Mouse (Mus musculus): ENCODE results near the gene Ildr2. TPM values are rescaled to one million over a fixed set of nuclear protein-coding genes. Genes with fewer than 3 reads are reported as not detected.

The Ildr2 gene
- polyA plus RNA-seq (2015; fragmentation: Nextera tagmentation; extraction: Ambion mirVana) = 0.55 and 0.73 TPM in 2 replicates

GRCm38 (mm10) chr1:166253898-166254894 is at the start of gene Ildr2:
Ildr2 (plus strand) TSS chr1:166254139.

GRCm38 (mm10) chr1:166238315-166238969 is 15.5 kb upstream of the Ildr2 start, which contains the start of gene Mael:
Mael (minus strand) TSS chr1:166238747.

Other genes with a start within 250 kb of the Ildr2 start
- 0.81 and 0.95 TPM in 2 replicates for gene Dusp27, start 126.2 kb upstream of the Ildr2 start, polyA plus RNA-seq (2015; fragmentation: Nextera tagmentation; extraction: Ambion mirVana)
- gene Gpa33, start 123.9 kb upstream of the Ildr2 start, polyA plus RNA-seq (2015; fragmentation: Nextera tagmentation; extraction: Ambion mirVana) = not detected in 2 replicates
- gene Mael, start 15.4 kb upstream of the Ildr2 start, polyA plus RNA-seq (2015; fragmentation: Nextera tagmentation; extraction: Ambion mirVana) = not detected in 2 replicates
- 26.0 and 31.6 TPM in 2 replicates for gene Tada1, start 125.0 kb downstream of the Ildr2 start, polyA plus RNA-seq (2015; fragmentation: Nextera tagmentation; extraction: Ambion mirVana)
- gene Pogk, start 155.7 kb downstream of the Ildr2 start, polyA plus RNA-seq (2015; fragmentation: Nextera tagmentation; extraction: Ambion mirVana) = 1.7 and 2.1 TPM in 2 replicates
- not detected in 2 replicates for gene Gm4846, start 243.4 kb downstream of the Ildr2 start, polyA plus RNA-seq (2015; fragmentation: Nextera tagmentation; extraction: Ambion mirVana)